Mouse (Mus musculus) left cerebral cortex, adult 9 months (tissue): ENCODE results near the gene Smyd2.

ENCODE experiments used
- DNase-seq, 2 experiments: peaks; one replicate each; pipeline ENCODE4 v3.0.0; 2022; ENCODE audit warnings: low spot score in 2 of 2

The Smyd2 gene

GRCm38 (mm10) chr1:189873591-189873990 is 48.6 kb downstream of the Smyd2 start:
- DNase-seq, result no peak

DNA sequence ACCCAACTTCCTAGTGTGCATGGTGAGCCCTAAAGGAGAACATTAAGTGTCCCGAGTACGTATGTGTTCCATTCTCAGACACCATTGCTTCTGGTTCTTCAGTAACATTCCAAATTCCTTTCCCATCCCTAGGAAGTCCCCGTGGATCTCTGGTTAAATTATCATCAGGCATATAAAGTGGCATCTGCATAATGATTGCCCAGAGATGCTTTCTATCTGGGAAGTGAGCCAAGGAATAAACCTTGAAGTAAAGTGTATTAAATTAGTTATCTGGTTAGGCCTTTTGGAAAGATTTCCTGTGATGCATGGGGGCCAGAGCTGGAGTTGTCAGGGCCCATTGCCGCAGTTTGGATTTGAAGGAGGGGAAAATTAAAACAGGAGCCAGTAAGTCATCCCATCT is 50.1 kb downstream of the Smyd2 start:
- no peak for DNase-seq

GRCm38 (mm10) chr1:189871625-189872024 is 50.5 kb downstream of the Smyd2 start:
- DNase-seq, result no peak

DNA sequence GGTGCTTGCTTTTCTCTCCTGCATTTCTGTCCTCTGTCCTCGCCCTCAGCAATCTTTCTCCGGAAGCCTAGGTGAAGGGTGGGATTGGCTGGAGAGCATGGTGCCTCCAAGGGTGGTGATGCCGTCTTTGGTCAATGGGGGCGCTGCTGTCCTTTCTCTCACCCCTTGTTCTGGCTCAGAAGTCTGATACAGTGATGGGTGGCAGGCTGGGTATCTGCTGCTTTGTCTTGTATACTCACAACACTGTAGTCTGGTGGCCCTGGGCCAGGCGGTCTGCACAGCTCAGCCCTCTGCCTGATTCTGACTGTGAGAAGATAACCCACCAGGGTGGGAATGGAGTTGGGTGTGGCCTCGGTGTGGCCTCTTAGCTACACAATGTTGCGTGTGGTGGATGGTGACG is 51.6 kb downstream of the Smyd2 start:
- DNase-seq, result no peak

- no peak for DNase-seq
Measured at GRCm38 (mm10) chr1:189869651-189870270, 52.4 kb downstream of the Smyd2 start.

DNA sequence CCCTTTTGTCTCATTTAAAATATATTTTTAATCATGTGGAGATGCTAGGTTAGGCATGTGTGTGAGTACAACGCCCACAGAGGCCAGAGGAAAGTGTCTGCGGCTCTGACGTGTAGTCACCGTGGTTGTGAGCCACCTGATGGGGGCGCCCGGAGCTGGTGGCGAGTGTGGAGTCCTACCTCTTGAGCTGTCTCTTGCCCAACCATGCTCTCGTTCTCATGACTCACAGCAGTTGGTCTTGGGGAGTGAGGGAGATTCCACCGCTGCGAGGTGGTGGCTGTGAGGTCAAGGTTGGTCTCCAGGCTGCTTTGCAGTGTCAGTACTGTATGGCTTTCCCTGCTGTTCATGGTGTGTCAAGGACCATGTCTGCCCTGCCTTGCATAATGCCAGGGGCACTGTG is 54.1 kb downstream of the Smyd2 start:
- no peak for DNase-seq

- no peak for DNase-seq
Measured at GRCm38 (mm10) chr1:189867497-189867896, 54.7 kb downstream of the Smyd2 start.

DNA sequence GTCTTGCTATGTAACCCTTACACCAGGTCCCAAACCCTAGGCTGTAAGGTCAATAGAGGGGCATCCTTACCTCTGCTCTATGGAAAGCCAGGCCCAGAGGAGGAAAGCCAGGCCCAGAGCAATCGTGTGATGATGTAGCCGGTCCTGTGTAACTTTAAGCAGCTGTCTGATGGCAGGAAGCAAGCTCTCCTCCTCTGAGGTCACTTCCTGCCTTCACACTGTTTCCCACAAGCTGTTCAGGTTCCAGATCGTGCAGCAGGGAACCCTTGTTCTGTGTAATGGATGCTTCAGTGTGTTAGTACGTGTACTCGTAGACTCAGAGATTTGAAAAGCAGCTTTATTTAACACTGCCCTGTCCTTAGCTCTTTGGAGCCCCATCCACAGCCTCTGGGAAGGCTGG is 55.1 kb downstream of the Smyd2 start:
- DNase-seq, result no peak

- DNase-seq, result no peak
Measured at GRCm38 (mm10) chr1:189866621-189867020, 55.5 kb downstream of the Smyd2 start.

DNA sequence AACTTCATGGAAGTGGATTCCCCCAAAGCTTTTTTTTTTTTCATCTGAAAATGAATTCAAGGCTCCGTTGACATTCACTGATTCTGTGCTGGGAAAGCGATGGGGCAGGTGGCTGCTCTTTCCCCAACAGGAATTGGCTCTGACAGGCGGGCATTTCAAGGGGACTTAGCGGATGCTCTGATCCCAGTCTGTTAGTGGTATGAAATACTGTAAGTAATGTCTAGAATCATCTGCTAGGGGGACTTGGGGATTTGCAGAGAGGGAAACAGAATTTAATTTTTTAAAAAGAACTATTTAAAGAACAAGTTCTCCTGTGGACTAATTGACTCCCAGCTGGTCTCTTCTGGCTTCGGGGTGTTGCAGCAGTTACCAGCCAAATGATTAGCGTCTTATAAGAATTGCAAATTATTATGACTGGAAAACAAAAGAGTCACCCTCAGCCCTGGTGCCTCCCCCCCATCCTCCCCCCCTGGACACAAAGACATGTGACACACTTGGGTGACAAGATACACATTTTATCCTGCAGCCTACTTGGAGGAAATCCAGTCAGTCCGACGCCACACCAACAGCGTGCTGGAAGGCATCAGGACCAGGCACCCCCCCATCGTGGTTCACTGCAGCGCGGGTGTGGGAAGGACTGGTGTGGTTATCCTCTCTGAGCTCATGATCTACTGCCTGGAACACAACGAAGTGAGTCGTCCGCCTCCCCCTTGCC is 57.2 kb downstream of the Smyd2 start:
- no peak for DNase-seq

- DNase-seq, result no peak
Measured at GRCm38 (mm10) chr1:189864301-189864700, 57.9 kb downstream of the Smyd2 start.

DNA sequence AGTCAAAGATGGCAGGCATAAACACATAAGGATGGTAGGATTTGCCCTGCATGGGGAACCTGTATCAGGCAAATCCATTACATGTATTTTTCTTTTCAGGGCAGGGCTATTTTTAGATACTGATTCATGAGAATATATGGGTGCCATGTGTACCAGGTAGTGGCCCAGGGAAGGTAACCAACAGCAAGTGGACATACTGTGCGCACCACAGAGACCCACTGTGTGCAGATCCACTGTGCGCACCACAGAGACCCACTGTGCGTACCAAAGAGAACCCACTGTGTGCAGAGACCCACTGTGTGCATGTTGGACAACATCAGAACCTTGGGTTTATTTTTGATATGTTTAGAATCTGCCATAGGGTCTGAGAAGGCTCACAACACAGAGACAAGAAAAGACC is 58.4 kb downstream of the Smyd2 start:
- DNase-seq, result no peak

DNA sequence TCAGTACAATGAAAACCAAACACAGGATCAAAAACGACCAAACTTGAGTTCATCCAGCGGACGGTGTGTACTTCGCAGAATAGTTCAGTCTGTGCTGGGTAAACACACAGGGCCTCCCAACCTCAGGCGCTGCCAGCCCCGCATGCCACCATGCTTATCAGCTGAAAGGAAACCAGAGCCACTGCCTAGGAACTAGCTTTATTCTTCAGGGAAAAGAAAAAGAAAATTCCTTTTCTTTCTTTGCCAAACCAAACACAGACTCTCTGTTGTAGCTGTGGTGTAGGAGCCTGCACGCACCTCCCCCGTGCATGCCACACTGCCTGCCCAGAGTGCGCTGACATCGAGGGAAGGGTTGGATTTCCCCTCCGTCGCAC is 61.2 kb downstream of the Smyd2 start:
- DNase-seq, result no peak

GRCm38 (mm10) chr1:189860112-189860941 is 61.8 kb downstream of the Smyd2 start:
- DNase-seq, result no peak

DNA sequence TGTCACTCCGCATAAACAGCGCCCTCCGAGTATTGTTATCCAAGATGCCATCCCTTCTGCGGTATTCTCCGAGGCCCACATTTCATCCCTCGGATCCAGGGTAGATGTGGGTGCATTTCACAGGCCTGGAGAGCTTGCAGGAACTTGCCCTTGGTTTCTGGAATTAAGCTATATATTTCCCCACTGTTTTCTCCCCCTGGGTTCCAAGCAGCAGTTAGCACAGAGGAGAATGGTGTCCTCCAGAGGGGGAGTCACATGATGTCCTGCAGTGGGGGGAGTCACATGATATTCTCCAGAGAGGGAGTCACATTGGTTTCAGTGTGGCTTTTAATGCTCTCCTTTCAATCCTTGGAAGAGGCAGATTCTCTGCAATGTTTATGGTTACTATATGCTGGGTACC is 63.8 kb downstream of the Smyd2 start:
- DNase-seq, result no peak

DNA sequence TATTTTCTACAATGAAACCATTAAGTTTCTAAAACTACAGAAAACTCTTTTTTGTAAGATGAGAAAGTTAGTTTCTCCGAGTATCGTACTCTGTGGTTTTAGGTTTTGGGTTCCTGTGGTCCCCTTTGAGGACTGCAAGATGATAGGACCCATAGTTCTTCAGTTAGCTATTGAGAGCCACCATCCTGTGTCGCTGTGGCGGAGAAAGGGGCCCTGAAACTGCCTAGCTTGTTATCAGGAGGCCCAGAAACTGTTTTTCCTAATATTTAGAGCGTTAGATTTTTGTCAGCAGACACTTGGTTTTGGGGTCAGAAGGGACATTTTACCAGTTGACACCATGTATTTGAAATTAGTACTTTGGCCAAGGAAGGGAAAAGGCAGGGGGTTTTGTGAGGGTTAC is 66.4 kb downstream of the Smyd2 start:
- DNase-seq, result no peak

DNA sequence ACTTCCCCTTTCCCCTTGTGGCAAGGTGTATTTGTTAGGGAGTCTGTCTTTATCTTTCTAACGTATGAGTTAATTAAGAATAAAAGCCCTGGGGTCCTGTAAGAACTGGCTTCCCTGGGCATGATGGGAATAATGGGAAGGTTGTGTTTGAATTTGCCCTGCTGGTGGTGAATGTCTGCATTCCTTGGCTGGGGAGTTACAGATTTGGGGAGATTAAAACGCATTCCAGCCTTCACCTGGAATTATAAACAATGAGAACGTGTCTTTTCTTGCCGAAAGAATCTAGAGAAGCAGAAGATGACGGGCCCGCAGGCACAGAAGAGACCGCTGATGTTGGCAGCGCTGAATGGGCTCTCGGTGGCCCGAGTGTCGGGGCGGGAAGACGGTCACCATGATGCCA is 67.5 kb downstream of the Smyd2 start:
- DNase-seq, result no peak

- DNase-seq, result no peak
Measured at GRCm38 (mm10) chr1:189852456-189852855, 69.7 kb downstream of the Smyd2 start.

- DNase-seq, result no peak
Measured at GRCm38 (mm10) chr1:189852051-189852450, 70.1 kb downstream of the Smyd2 start.

DNA sequence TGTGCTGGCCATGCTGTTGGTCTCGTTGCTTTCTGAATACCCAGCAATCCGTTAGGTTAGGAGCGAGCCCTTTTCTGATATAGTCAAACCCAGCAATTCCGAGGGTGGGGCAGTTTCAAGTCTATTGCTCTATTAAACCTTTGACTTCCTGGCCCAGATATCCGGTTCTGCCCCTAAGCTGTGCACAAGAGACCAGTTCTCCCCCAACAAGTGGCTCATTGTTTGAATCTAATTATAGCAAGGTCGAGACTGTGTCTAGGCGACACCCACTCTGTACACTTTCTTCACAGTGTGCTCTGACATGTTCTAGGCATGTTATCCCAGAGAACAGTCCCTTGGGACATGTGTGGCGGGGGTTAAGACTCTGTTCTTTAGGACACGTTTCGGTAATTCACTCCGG is 72.6 kb downstream of the Smyd2 start:
- DNase-seq, result no peak

DNA sequence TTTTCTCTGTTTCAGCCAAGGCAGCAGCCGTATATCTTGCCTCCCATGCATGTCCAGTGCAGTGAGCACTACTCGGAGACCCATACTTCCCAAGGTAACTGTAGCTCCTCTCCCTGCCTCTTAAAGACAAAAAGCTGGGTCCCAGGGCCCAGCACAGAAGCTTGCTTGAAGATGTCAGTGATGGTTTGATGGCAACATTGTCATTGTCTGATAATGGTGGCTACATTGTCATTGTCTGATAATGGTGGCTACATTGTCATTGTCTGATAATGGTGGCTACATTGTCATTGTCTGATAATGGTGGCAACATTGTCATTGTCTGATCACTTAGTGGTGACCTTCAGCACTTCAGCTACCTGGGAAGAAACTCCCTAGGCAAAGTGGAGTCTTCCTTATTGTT is 75.8 kb downstream of the Smyd2 start:
- DNase-seq, result no peak

DNA sequence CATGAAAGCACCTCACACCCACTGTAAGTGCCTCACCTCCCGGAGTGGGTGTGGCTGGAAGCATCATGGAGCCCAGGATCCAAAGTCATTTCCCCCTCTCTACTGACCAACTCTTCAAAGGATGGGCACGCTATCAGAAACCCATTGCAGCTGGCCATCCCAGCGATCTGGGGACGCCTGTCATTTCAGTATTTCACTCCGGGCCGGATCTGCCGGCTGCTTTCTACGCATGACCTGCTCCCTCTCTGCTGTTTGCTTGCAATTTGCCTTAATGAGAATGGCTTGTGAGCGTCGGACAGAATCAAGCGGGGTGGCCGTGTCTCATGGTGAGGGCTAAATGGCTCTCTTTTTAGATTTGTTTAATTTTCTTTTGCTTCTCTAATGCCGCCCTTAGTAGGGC is 88.0 kb downstream of the Smyd2 start:
- no peak for DNase-seq

DNA sequence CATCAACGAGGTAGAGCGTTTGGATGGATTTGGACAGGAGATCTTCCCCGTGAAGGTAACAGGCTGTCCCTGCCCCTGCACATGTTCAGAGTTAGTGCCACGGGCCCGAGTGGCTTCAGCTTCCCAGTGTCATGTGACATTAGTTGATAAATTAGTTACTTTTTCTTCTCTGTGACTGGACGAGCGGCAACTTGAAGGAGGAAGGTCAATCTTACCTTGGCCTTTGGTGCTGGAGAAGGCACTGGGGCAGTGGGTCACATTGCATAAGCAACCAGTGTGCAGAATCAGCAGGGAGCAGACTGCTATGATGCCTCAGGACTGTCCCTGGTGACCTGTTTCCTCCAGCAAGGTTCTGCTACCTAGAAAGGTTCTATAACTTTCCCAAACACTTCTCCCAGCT is 88.8 kb downstream of the Smyd2 start:
- DNase-seq, result no peak
